Mouse (Mus musculus) T-helper 1 cell (primary cell): ENCODE data around the gene Klk1b8.
"Not testable (repeated sequence)": the region's sequence is repeated elsewhere in the genome, so short reads cannot be mapped to it uniquely, and the experiment has no call there.

Source experiments
- in situ Hi-C: fragments of 300-600 bp; cut with MboI, MseI; formaldehyde crosslinking; loops from one replicate; pipeline ENCODE4 v1.15.1; 2025; ENCODE audit warnings: high pct_unique_total_duplicates

Gene Klk1b8

GRCm38 (mm10) chr7:43950364-43950763, at the start of gene Klk1b8:
Klk1b8 (plus strand) TSS chr7:43950664.
- in situ Hi-C loops, result no loop called here

- in situ Hi-C loops, result no loop called here
These were observed 35.6 kb upstream of the Klk1b8 start for GRCm38 (mm10) chr7:43914821-43915220.

GRCm38 (mm10) chr7:43918426-43918825, 32.0 kb upstream of the Klk1b8 start:
- in situ Hi-C loops, result no loop called here

GRCm38 (mm10) chr7:43918871-43919270, 31.6 kb upstream of the Klk1b8 start:
- in situ Hi-C loops, result no loop called here

- in situ Hi-C loops, result no loop called here
These were observed 30.7 kb upstream of the Klk1b8 start for GRCm38 (mm10) chr7:43919559-43920451.

GRCm38 (mm10) chr7:43920582-43920981, 29.9 kb upstream of the Klk1b8 start:
- in situ Hi-C loops, result no loop called here

GRCm38 (mm10) chr7:43921087-43921486, 29.4 kb upstream of the Klk1b8 start:
- in situ Hi-C loops, result no loop called here

GRCm38 (mm10) chr7:43921941-43922340, 28.5 kb upstream of the Klk1b8 start:
- in situ Hi-C loops, result no loop called here

- in situ Hi-C loops, result no loop called here
These were observed 24.5 kb upstream of the Klk1b8 start for GRCm38 (mm10) chr7:43925985-43926384.

GRCm38 (mm10) chr7:43928521-43928920, 21.9 kb upstream of the Klk1b8 start:
- in situ Hi-C loops, result no loop called here

GRCm38 (mm10) chr7:43932337-43932736, 18.1 kb upstream of the Klk1b8 start:
- in situ Hi-C loops, result no loop called here

GRCm38 (mm10) chr7:43933440-43933839, 17.0 kb upstream of the Klk1b8 start, which contains the start of gene Klk15:
Klk15 (plus strand) TSS chr7:43933740.
- in situ Hi-C loops, result no loop called here

GRCm38 (mm10) chr7:43934747-43935146, 15.7 kb upstream of the Klk1b8 start:
- in situ Hi-C loops, result no loop called here

- in situ Hi-C loops, result no loop called here
These were observed 13.9 kb upstream of the Klk1b8 start for GRCm38 (mm10) chr7:43936551-43936950.

GRCm38 (mm10) chr7:43942293-43942692, 8.2 kb upstream of the Klk1b8 start:
- in situ Hi-C loops, result not testable (repeated sequence)

GRCm38 (mm10) chr7:43944727-43945264, 5.7 kb upstream of the Klk1b8 start:
- in situ Hi-C loops, result no loop called here

- in situ Hi-C loops, result no loop called here
These were observed 2.2 kb downstream of the Klk1b8 start for GRCm38 (mm10) chr7:43952703-43953102.

- in situ Hi-C loops, result no loop called here
These were observed 16.0 kb downstream of the Klk1b8 start, which contains the start of gene Klk1b1 for GRCm38 (mm10) chr7:43966451-43966850. Klk1b1 (plus strand) TSS chr7:43966751.

- in situ Hi-C loops, result no loop called here
These were observed 16.6 kb downstream of the Klk1b8 start for GRCm38 (mm10) chr7:43967058-43967457.

- in situ Hi-C loops, result no loop called here
These were observed 17.1 kb downstream of the Klk1b8 start for GRCm38 (mm10) chr7:43967612-43968011.

- in situ Hi-C loops, result not testable (repeated sequence)
These were observed 25.3 kb downstream of the Klk1b8 start, which contains the start of gene Klk1b9 for GRCm38 (mm10) chr7:43975761-43976160. Klk1b9 (plus strand) TSS chr7:43976061.

GRCm38 (mm10) chr7:43985657-43986056, 35.2 kb downstream of the Klk1b8 start:
- in situ Hi-C loops, result no loop called here

GRCm38 (mm10) chr7:43994821-43995220, 44.4 kb downstream of the Klk1b8 start:
- in situ Hi-C loops, result not testable (repeated sequence)
